Mouse (Mus musculus): Measurements from ENCODE around the gene Inf2. TPM values are rescaled to one million over a fixed set of nuclear protein-coding genes. Genes with fewer than 3 reads are reported as not detected.

The Inf2 gene
- total and polyA plus RNA-seq, 3 experiments = 13.9 to 131 (median 36.6) TPM

- H3K36me3 ChIP-seq (replicated peaks in 1 of 2; ENCODE audit: control insufficient read depth in 1 of 2, insufficient read depth in 1 of 2, low read length in 1 of 2) = no peaks in the 10 kb centered on the region
- dilution Hi-C loops (cut with MboI; ENCODE audit: extremely low pct_ligation_motif_present, extremely low pct_unique_long_range_greater_than_20kb, low sequenced_read_pairs) = no loop called here
- no peak overlapping the region for H3K4me2 ChIP-seq (ENCODE audit: insufficient read depth, low read depth, poor library complexity, severe bottlenecking)
- no peaks in the 10 kb centered on the region for H3K79me2 ChIP-seq (replicated peaks; ENCODE audit: control insufficient read depth, extremely low read depth, insufficient read depth, poor library complexity, severe bottlenecking)
- H3K4me3 ChIP-seq (replicated peaks in 1 of 3; ENCODE audit: low read depth in 2 of 3, low read length in 2 of 3, poor library complexity in 1 of 3) = no peak overlapping the region
- in situ Hi-C loops (cut with MboI; ENCODE audit: low pct_ligation_motif_present, low pct_unique_long_range_greater_than_20kb, low sequenced_read_pairs) = loop anchor here (5.0 kb wide), 1 partner anchor 34 kb away; no protein-coding TSS in a partner anchor
- H3K27me3 ChIP-seq (replicated peaks) = peaks cover 60% of the 10 kb centered on the region
- H3K9ac ChIP-seq (ENCODE audit: insufficient read depth, low read depth) = no peak overlapping the region
- TF ChIP-seq USF2 (conservative IDR thresholded peaks at IDR 0.05; ENCODE audit: low read depth, low read length) (no peak), MXI1 (IDR thresholded peaks at IDR 0.05; ENCODE audit: low read depth, low read length) (no peak), MAFK (IDR thresholded peaks at IDR 0.05; ENCODE audit: insufficient replicate concordance, low read length) (no peak), RCOR1 (conservative IDR thresholded peaks at IDR 0.05; ENCODE audit: low read depth, low read length) (no peak), ETS1 (conservative IDR thresholded peaks at IDR 0.05; ENCODE audit: low read depth, low read length) (no peak)
- no peaks in the 10 kb centered on the region for H3K9me3 ChIP-seq (replicated peaks; ENCODE audit: low read length)
- H3K4me1 ChIP-seq (ENCODE audit: control insufficient read depth in 1 of 2, insufficient read depth in 2 of 2) = peaks cover 4 to 23% of the 10 kb centered on the region in 2 experiments
- DNase-seq (ENCODE audit: extremely low read depth) = no peak
- no peak overlapping the region for H3K27ac ChIP-seq (ENCODE audit: insufficient read depth, low read depth)
Observed at GRCm38 (mm10) chr12:112541483-112542091, 47.0 kb upstream of the Inf2 start.

GRCm38 (mm10) chr12:112542257-112542919 is 46.2 kb upstream of the Inf2 start:
- no peak for DNase-seq (ENCODE audit: extremely low read depth)
- Histone ChIP-seq H3K79me2 (replicated peaks; ENCODE audit: control insufficient read depth, extremely low read depth, insufficient read depth, poor library complexity, severe bottlenecking) (no peaks in the 10 kb centered on the region), H3K4me3 (replicated peaks in 1 of 3; ENCODE audit: low read depth in 2 of 3, low read length in 2 of 3, poor library complexity in 1 of 3) (no peak overlapping the region), H3K27ac (ENCODE audit: insufficient read depth, low read depth) (no peak overlapping the region), H3K9ac (ENCODE audit: insufficient read depth, low read depth) (no peak overlapping the region), H3K4me2 (ENCODE audit: insufficient read depth, low read depth, poor library complexity, severe bottlenecking) (0 out of 2 replicates have a peak overlapping the region, but pooled peaks have one; percentile 25), H3K36me3 (replicated peaks in 1 of 2; ENCODE audit: control insufficient read depth in 1 of 2, insufficient read depth in 1 of 2, low read length in 1 of 2) (no peaks in the 10 kb centered on the region), H3K4me1 (ENCODE audit: control insufficient read depth in 1 of 2, insufficient read depth in 2 of 2) (peaks cover 4 to 23% of the 10 kb centered on the region in 2 experiments), H3K9me3 (replicated peaks; ENCODE audit: low read length) (no peaks in the 10 kb centered on the region), H3K27me3 (replicated peaks) (peaks cover 52% of the 10 kb centered on the region)
- in situ Hi-C loops (cut with MboI; ENCODE audit: low pct_ligation_motif_present, low pct_unique_long_range_greater_than_20kb, low sequenced_read_pairs) (loop anchor here (5.0 kb wide), 1 partner anchor 35 kb away; no protein-coding TSS in a partner anchor), dilution Hi-C loops (cut with MboI; ENCODE audit: extremely low pct_ligation_motif_present, extremely low pct_unique_long_range_greater_than_20kb, low sequenced_read_pairs) (no loop called here)
- no peak for TF ChIP-seq HCFC1 (IDR thresholded peaks at IDR 0.05; ENCODE audit: low read depth, low read length)
- no peak for TF ChIP-seq ZKSCAN1 (IDR thresholded peaks at IDR 0.05; ENCODE audit: borderline replicate concordance, low read depth, low read length)
- no peak for TF ChIP-seq TBP (conservative IDR thresholded peaks at IDR 0.05; ENCODE audit: low read depth, low read length)
- TF ChIP-seq KAT2A (IDR thresholded peaks at IDR 0.05; ENCODE audit: insufficient replicate concordance, low read length) = no peak
- no peak for TF ChIP-seq MAFK (IDR thresholded peaks at IDR 0.05; ENCODE audit: insufficient replicate concordance, low read length)
- no peak for TF ChIP-seq JUND (conservative IDR thresholded peaks at IDR 0.05; ENCODE audit: low read depth, low read length)
- TF ChIP-seq USF1 (IDR thresholded peaks at IDR 0.05; ENCODE audit: low read depth, low read length) = no peak

Data from CH12.LX (cell line).